Mouse (Mus musculus): ENCODE data around the gene A730015C16Rik. TPM values are rescaled to one million over a fixed set of nuclear protein-coding genes. Genes with fewer than 3 reads are reported as not detected.

Gene A730015C16Rik
- 2.0 and 2.2 TPM in 2 replicates for polyA plus RNA-seq (2016; fragmentation: Nextera tagmentation; extraction: Ambion mirVana)

DNA sequence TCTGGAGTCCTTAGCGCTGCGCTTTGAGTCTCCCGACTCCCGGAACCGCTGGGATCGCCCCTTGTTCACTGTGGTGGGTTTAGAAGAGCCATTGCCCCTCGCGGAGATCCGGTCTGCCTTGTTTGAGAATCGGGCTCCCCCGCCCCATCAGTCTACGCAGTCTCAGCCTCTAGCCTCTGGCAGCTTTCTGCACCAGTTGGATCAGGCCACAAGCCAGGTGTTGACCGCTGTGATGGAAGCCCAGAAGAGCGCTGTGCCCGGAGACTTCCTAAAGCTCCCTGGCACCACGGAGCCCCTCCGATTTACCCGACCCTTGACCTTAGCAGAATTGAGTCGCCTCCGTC, at the start of gene A730015C16Rik:
Gene A730015C16Rik, minus strand, starts transcription at position 115 of the 344 bp plus-strand sequence.
- WGBS, result 13% methylated on average over 20 of the region's 20 CpGs
- ATAC-seq (ENCODE audit: low FRiP score, low read depth), result peak; percentile 30
- H3K27me3 ChIP-seq (replicated peaks), result no peaks in the 10 kb centered on the region
- peaks cover 13% of the 10 kb centered on the region for H3K4me1 ChIP-seq
- peak within 1 kb of the TSS; percentile 57; the same call in 1 of the 2 replicates for H3K27ac ChIP-seq
- peak within 1 kb of the TSS; percentile 86 for H3K9ac ChIP-seq
- H3K4me2 ChIP-seq (replicated peaks), result peak within 1 kb of the TSS; percentile 98
- H3K4me3 ChIP-seq, result peak within 1 kb of the TSS; percentile 90
- H3K9me3 ChIP-seq, result no peaks in the 10 kb centered on the region
- H3K36me3 ChIP-seq, result peaks cover 8% of the 10 kb centered on the region; the same call in 1 of the 2 replicates

DNA sequence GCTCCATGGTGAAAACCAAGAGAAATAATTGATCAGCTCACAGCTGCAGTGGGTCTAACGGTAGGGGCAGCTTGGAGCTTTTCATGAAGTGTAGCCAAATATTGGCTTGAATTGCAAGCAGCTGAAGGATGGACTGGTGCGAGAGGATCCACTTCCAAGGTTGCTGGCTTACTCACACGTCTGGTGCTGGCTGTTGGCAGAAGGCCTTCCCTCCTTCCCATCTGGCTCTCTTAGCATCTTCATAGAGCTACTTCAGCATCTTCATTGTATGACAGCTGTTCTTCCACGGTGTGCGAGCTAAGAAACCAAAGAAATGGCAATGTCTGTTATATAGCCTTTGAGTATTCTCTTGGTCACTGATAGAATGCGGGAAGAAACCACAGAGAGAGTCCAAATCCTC, 42.5 kb upstream of the A730015C16Rik start:
- Histone ChIP-seq H3K4me3 (no peak overlapping the region), H3K9ac (no peak overlapping the region), H3K9me3 (no peaks in the 10 kb centered on the region), H3K27ac (no peak overlapping the region), H3K4me1 (no peaks in the 10 kb centered on the region), H3K36me3 (no peaks in the 10 kb centered on the region), H3K4me2 (replicated peaks) (no peak overlapping the region), H3K27me3 (replicated peaks) (no peaks in the 10 kb centered on the region)
- 90% methylated on average over 6 of the region's 6 CpGs for WGBS
- no peak for ATAC-seq (ENCODE audit: low FRiP score, low read depth)

GRCm38 (mm10) chr4:108887456-108887855, 39.0 kb upstream of the A730015C16Rik start:
- Histone ChIP-seq H3K36me3 (no peaks in the 10 kb centered on the region), H3K9me3 (no peaks in the 10 kb centered on the region), H3K9ac (no peak overlapping the region), H3K27ac (no peak overlapping the region), H3K27me3 (replicated peaks) (no peaks in the 10 kb centered on the region), H3K4me3 (no peak overlapping the region), H3K4me1 (no peaks in the 10 kb centered on the region), H3K4me2 (replicated peaks) (no peak overlapping the region)
- WGBS, result 89% methylated on average over 4 of the region's 4 CpGs
- no peak for ATAC-seq (ENCODE audit: low FRiP score, low read depth)

GRCm38 (mm10) chr4:108883815-108884214, 35.4 kb upstream of the A730015C16Rik start:
- Histone ChIP-seq H3K27me3 (replicated peaks) (0 out of 2 replicates have a peak, but pooled peaks cover 2% of the 10 kb centered on the region), H3K36me3 (no peaks in the 10 kb centered on the region), H3K9ac (no peak overlapping the region), H3K9me3 (no peaks in the 10 kb centered on the region), H3K4me2 (replicated peaks) (no peak overlapping the region), H3K4me1 (peaks cover 6% of the 10 kb centered on the region), H3K4me3 (no peak overlapping the region), H3K27ac (no peak overlapping the region)
- ATAC-seq (ENCODE audit: low FRiP score, low read depth), result no peak
- 64% methylated on average over 13 of the region's 13 CpGs for WGBS

- H3K36me3 ChIP-seq, result no peaks in the 10 kb centered on the region
- peak within 1 kb of the TSS; percentile 98 for H3K4me2 ChIP-seq (replicated peaks)
- H3K4me1 ChIP-seq, result peaks cover 6% of the 10 kb centered on the region
- WGBS, result under 1% methylated on average over 46 of the region's 46 CpGs
- peak within 1 kb of the TSS; percentile 53 for H3K4me3 ChIP-seq
- no peak within 1 kb of the TSS for H3K27ac ChIP-seq
- peak; percentile 86 for ATAC-seq (ENCODE audit: low FRiP score, low read depth)
- no peaks in the 10 kb centered on the region for H3K9me3 ChIP-seq
- 0 out of 2 replicates have a peak, but pooled peaks cover 2% of the 10 kb centered on the region for H3K27me3 ChIP-seq (replicated peaks)
- H3K9ac ChIP-seq, result peak within 1 kb of the TSS; percentile 72
Observed at GRCm38 (mm10) chr4:108878963-108879822, 30.8 kb upstream of the A730015C16Rik start, which contains the start of gene Rab3b. Rab3b (plus strand) TSS chr4:108879063.

- Histone ChIP-seq H3K36me3 (no peaks in the 10 kb centered on the region), H3K9ac (no peak overlapping the region), H3K9me3 (no peaks in the 10 kb centered on the region), H3K4me1 (peaks cover 6% of the 10 kb centered on the region), H3K4me3 (no peak overlapping the region), H3K27ac (no peak overlapping the region), H3K27me3 (replicated peaks) (0 out of 2 replicates have a peak, but pooled peaks cover 2% of the 10 kb centered on the region), H3K4me2 (replicated peaks) (no peak overlapping the region)
- no peak for ATAC-seq (ENCODE audit: low FRiP score, low read depth)
- 85% methylated on average over 6 of the region's 6 CpGs for WGBS
Observed at GRCm38 (mm10) chr4:108877901-108878300, 29.5 kb upstream of the A730015C16Rik start.

GRCm38 (mm10) chr4:108873746-108874145, 25.3 kb upstream of the A730015C16Rik start:
- no peaks in the 10 kb centered on the region for H3K9me3 ChIP-seq
- H3K4me3 ChIP-seq, result no peak overlapping the region
- no peaks in the 10 kb centered on the region for H3K27me3 ChIP-seq (replicated peaks)
- 92% methylated on average over 5 of the region's 5 CpGs for WGBS
- ATAC-seq (ENCODE audit: low FRiP score, low read depth), result no peak
- H3K4me1 ChIP-seq, result no peaks in the 10 kb centered on the region
- no peak overlapping the region for H3K27ac ChIP-seq
- H3K36me3 ChIP-seq, result no peaks in the 10 kb centered on the region
- H3K9ac ChIP-seq, result no peak overlapping the region
- H3K4me2 ChIP-seq (replicated peaks), result no peak overlapping the region

GRCm38 (mm10) chr4:108869730-108870374, 21.4 kb upstream of the A730015C16Rik start:
- peak; percentile 75 for ATAC-seq (ENCODE audit: low FRiP score, low read depth)
- H3K36me3 ChIP-seq, result no peaks in the 10 kb centered on the region
- H3K27me3 ChIP-seq (replicated peaks), result no peaks in the 10 kb centered on the region
- no peak overlapping the region for H3K9ac ChIP-seq
- 36% methylated on average over 10 of the region's 10 CpGs for WGBS
- no peak overlapping the region for H3K4me2 ChIP-seq (replicated peaks)
- H3K4me3 ChIP-seq, result no peak overlapping the region
- no peak overlapping the region for H3K27ac ChIP-seq
- no peaks in the 10 kb centered on the region for H3K4me1 ChIP-seq
- H3K9me3 ChIP-seq, result no peaks in the 10 kb centered on the region

DNA sequence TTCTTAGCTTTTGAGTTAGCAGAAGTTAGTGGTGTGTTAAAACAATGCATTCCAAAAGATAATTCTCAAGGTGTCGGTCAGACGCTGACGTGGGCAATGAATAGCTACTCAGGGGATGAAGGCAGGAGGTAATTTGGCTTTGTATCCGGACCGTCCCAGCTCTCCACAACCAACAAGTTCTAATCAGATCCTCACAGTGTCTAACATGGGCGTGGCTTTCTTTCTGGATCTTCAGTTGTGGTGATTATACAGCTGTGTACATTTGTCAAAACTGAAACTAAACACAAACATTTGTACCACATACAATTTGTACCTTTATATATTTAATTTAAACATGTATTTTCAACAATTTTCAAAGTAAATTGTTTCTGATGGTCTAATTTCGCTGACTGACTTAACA, 18.4 kb upstream of the A730015C16Rik start:
- Histone ChIP-seq H3K27me3 (replicated peaks) (no peaks in the 10 kb centered on the region), H3K4me2 (replicated peaks) (no peak overlapping the region), H3K36me3 (peaks cover 20% of the 10 kb centered on the region), H3K27ac (no peak overlapping the region), H3K4me3 (no peak overlapping the region), H3K9ac (no peak overlapping the region), H3K4me1 (no peaks in the 10 kb centered on the region), H3K9me3 (no peaks in the 10 kb centered on the region)
- ATAC-seq (ENCODE audit: low FRiP score, low read depth), result no peak
- WGBS, result 82% methylated on average over 7 of the region's 7 CpGs

DNA sequence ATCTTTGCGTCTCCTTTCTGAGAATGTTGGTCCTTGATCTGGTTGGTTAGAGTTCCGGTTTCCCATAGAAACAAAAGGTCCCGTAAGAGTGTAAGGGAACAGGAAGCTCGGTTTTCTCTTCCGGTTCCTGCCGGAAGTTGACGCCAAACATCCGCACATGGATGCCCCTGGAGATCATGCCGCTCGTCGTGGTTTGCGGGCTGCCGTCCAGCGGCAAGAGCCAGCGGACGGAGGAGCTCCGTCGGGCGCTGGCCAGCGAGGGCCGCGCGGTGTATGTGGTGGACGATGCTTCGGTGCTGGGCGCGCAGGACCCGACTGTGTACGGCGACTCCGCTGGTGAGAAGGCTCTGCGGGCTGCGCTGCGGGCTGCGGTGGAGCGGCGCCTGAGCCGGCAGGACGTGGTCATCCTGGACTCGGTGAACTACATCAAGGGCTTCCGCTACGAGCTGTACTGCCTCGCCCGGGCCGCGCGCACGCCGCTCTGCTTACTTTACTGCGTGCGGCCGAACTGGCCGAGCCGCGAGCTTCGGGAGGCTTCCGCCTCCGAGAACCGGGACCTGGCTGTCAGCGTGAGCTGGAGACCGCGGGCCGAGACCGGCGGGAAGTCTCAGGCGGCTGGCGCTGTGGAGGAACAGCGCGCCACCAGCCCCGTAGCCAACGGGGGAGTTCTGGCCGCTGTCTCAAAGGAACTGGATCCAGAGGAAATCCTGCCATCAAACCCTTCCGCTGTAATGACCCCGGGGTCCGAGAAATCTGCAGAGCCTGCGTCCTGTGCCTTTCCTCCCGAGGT, 509 bp downstream of the A730015C16Rik start, which contains the start of gene Kti12:
Gene Kti12, plus strand, starts transcription at position 71 of the 790 bp plus-strand sequence.
- Histone ChIP-seq H3K9ac (peak within 1 kb of the TSS; percentile 86), H3K4me1 (peaks cover 13% of the 10 kb centered on the region), H3K27ac (peak within 1 kb of the TSS; percentile 57; the same call in 1 of the 2 replicates), H3K27me3 (replicated peaks) (no peaks in the 10 kb centered on the region), H3K36me3 (peaks cover 3% of the 10 kb centered on the region; the same call in 1 of the 2 replicates), H3K4me2 (replicated peaks) (peak within 1 kb of the TSS; percentile 98), H3K9me3 (no peaks in the 10 kb centered on the region), H3K4me3 (peak within 1 kb of the TSS; percentile 90)
- under 1% methylated on average over 77 of the region's 77 CpGs for WGBS
- ATAC-seq (ENCODE audit: low FRiP score, low read depth), result peak; percentile 85

DNA sequence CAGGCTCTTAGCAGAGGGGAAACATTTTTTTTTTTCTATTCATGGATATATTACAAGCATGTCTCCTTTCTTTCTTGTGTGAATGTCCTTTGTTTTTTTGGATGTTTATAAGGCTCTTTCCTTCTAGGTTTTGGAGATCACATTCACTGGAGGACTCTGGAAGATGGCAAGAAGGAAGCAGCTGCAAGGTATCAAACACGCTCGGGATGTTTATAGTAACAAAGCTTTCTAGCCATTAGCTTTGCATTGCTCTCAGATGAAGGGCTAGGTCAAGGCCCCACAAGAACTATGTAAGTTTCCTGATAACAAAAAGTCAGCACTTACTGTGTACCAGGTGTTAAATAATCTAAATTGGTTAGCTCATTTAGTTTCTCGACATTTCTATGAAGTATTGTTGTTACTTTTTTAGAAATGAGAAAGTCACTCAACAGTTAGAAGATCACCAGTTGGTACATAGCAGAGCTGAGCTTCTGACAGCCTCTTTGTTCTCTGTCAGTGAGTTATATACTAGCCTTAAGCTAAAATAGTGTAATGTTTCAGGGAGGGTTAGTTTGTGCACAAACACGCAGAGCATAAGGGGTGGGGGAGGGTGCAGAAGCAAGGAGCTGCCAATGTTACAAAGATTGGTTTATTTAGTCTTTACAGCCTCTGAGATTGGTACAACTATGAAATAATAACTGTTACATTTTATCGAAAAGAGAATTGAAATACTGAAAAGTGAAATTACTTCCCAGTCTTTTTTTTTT, 2.4 kb downstream of the A730015C16Rik start:
- Histone ChIP-seq H3K27me3 (replicated peaks) (no peaks in the 10 kb centered on the region), H3K4me2 (replicated peaks) (no peak overlapping the region), H3K4me1 (peaks cover 13% of the 10 kb centered on the region), H3K9me3 (no peaks in the 10 kb centered on the region), H3K9ac (no peak overlapping the region), H3K4me3 (no peak overlapping the region), H3K36me3 (no peaks in the 10 kb centered on the region), H3K27ac (no peak overlapping the region)
- no peak for ATAC-seq (ENCODE audit: low FRiP score, low read depth)
- 87% methylated on average over 5 of the region's 5 CpGs for WGBS
